Mouse (Mus musculus): ENCODE measurements around the gene Ccr10.
A peak's percentile ranks its signal among the peaks of the same experiment; 100 is the strongest.

Ccr10 gene

DNA sequence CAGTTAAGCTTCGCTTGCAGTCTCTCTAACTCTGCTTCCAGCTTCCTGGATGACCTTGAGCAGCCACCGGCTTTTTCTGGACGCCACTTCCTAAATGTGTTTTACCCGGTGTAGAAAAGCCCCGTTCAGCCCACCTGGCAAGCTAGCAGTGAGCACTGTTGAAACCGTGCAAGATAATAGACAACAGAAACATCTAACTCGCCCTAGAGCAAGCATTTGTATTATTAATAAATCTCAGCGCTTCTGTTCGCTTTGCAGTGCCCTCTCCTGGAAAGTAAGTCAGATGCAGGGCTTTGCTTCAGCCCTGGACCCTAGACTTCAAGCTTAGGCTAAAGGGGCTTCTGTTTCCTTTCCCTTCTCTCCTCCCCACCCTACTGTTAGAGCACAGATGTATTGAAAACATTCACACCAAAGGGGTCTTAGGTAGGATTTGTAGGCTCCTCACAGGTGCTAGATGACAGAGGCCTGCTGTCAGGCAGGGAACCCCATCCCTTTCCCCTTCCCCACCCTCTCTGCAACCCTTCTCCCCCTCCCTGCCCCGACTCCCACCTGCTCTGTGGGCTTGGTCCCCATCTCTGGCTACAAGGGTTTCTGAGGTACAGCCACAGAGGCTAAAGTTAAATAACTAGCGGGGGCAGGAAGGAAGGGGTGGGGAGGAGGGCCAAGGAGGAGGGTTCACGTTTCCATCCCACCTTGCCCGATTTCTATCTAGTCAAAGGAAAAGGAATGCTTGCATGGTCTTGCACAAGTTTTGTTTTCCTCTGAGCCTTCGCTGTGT, at the start of gene Ccr10:
Ccr10 (minus strand) TSS at position 593 of the 778 bp plus-strand sequence.
- no peak for DNase-seq (ENCODE audit: low spot score)

DNA sequence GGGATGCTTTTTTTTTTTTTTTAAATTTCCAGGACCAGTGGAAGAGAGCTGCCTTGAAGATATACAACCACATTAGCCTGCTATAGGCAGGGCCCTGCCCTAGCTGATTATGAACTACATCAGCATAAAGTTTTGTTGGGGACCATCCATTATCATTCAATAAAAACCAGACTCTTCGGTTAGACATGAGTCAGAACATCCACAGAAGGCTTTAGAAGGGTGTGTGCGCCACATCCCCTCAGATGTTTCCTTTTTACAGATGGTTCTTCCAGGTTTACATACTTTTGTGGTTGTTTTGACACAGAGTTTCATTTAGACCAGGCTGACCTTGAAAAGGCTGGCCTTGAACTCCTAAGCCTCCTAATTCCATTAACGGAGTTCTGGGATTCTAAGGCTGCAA, 49.1 kb upstream of the Ccr10 start:
- DNase-seq (ENCODE audit: low spot score): no peak

DNA sequence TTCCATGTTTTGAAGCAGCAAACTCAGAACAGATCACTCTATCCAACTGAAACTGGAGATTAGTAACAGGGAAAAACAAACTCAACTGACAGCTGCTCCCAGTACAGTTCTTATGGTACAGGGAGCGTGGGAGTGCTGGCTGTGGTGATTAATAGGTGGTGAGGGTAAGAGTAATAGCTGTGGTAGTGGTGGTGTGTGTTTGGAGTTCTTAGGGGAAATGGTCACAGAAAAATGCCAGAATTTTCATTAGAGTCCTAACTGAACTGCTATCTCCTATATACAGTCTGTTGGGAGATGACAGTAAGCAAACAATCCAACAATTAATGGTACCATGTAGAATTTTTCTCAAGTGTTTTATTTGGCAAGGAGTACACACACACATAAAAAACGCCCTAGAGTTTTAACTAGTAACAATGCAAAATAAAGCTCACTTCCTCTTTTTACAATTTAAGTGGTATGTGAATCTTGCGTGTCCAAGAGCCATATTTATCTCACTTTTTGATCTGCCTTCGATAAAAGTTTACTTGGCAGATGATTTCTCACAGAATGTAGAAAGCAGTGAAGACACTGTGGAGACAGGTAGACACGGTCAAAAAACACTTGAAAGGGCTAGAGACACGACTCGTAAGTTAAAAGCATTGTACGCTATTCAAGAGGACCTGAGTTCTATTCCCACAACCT, 46.2 kb upstream of the Ccr10 start:
- no peak for DNase-seq (ENCODE audit: low spot score)

GRCm38 (mm10) chr11:101220853-101221252, 45.6 kb upstream of the Ccr10 start:
- no peak for DNase-seq (ENCODE audit: low spot score)

- no peak for DNase-seq (ENCODE audit: low spot score)
These were observed 43.3 kb upstream of the Ccr10 start for GRCm38 (mm10) chr11:101218436-101219055.

GRCm38 (mm10) chr11:101216936-101217335, 41.7 kb upstream of the Ccr10 start:
- no peak for DNase-seq (ENCODE audit: low spot score)

- peak; percentile 56 for DNase-seq (ENCODE audit: low spot score)
These were observed 36.7 kb upstream of the Ccr10 start for GRCm38 (mm10) chr11:101211970-101212369.

GRCm38 (mm10) chr11:101200986-101201385, 25.7 kb upstream of the Ccr10 start:
- no peak for DNase-seq (ENCODE audit: low spot score)

DNA sequence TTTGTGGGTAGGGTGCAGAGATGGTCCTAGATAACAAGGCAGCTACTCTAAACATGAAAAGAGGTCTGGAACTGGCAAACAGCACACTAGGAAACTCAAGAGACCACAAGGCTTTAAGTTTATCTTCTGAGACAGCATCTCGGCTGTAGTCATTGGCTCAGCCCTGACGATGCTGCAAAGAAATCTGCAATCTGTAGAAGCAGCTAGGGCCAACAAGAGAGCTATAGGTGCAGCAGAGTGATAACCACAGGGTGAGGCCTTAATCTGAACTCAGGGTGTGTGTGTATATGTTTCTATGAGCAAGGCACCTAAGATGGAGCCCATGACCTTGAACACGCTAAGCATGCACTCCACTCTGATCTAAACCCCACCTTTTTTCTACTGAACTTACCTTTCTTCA, 24.3 kb upstream of the Ccr10 start:
- DNase-seq (ENCODE audit: low spot score): no peak

- no peak for DNase-seq (ENCODE audit: low spot score)
These were observed 20.9 kb upstream of the Ccr10 start for GRCm38 (mm10) chr11:101196175-101196574.

DNA sequence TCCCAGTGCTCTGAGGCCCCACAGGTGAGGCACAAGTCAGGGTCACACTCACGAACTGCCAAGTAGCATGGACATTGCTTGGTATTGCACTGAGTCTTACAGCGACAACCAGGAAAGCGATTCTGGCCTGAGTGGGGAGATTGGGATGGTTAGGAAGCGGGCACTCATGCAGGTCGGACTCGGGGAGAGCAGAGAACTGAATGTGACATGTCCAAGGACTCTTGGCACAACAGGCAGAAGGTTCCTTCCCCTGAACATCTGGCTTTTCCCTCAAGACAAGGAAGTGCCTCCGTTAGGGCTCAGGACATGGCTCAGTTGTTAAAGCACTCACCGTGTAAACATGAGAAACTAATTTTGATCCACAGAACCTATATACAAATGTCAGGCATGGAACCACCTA, 20.3 kb upstream of the Ccr10 start:
- DNase-seq (ENCODE audit: low spot score): no peak

GRCm38 (mm10) chr11:101195101-101195500, 19.9 kb upstream of the Ccr10 start:
- DNase-seq (ENCODE audit: low spot score): no peak

- no peak for DNase-seq (ENCODE audit: low spot score)
These were observed 19.4 kb upstream of the Ccr10 start for GRCm38 (mm10) chr11:101194643-101195042.

DNA sequence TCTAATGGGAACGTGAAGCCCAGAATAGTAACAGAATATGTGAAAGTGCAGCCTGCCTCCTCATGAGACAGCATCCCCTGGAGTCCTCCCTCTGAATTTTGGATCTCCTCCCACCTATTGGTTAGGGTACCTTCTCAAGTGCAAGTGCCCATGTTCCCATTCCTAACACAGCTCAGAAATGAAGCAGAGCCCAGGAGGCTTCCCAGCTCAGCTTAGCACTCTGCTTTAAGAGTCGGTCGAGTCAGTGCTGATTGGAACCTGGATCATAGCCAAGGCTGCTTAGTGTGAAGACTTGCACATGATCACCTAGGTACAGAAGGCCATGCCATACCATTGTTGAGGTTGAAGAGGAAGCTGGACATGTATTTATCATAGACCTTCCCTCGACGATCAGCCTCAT, 18.9 kb upstream of the Ccr10 start:
- no peak for DNase-seq (ENCODE audit: low spot score)

GRCm38 (mm10) chr11:101193076-101193475, 17.8 kb upstream of the Ccr10 start:
- DNase-seq (ENCODE audit: low spot score): no peak

DNA sequence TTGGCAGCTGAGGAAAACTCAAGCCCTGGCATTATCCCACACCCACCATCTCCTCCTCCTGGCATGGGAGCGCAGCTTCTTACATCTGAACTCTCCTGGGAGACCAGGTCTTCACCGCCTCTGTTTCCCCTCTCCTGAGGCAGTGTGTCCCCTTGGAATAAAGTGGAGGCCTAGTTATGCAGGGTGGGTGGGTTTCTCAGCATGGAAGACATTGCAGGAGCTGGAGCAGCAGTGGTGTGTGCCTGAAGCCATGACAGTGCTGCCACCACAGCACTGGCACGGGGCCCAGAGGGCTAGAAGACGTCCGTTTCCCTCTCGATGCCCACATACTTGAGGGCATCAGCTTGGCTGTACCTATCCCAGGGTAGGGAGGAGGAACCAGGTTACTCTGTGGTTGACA, 17.4 kb upstream of the Ccr10 start:
- DNase-seq (ENCODE audit: low spot score): no peak

GRCm38 (mm10) chr11:101191919-101192470, 16.8 kb upstream of the Ccr10 start:
- no peak for DNase-seq (ENCODE audit: low spot score)

- no peak for DNase-seq (ENCODE audit: low spot score)
These were observed 16.0 kb upstream of the Ccr10 start for GRCm38 (mm10) chr11:101190913-101191907.

- DNase-seq (ENCODE audit: low spot score): no peak
These were observed 15.1 kb upstream of the Ccr10 start for GRCm38 (mm10) chr11:101190181-101190912.

DNA sequence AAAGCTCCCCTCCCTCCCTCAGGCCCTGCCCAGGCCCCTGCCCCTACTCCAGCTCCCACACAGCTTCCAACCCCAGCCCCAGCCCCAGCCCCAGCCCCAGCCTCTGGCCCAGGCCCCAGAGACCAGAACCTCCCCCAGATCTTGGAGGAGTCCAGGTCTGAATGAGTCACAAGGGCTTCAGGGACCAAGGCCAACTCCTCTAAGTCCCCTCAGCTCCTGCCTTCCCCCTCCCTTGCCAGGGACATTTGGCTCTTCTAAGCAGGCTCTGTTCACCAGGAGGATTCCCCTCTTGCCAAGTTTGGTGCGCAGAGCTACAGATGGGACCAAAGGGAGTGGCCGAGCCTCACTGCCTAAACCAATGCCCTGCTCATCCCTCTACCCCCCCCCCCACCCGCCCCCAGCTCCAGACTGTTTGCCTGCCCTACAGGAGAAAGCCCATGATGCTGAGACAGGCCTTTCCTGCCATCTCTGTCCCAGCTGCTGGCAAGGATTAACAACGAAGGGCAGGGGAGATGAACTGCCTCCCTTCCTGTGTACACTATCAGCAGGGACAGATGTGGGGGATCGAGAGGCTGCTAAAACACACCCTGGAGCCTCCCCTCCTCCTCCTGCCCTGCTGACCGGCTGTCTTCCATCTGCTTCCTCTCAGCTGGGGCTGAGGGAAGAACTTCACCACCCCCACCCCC, 14.4 kb upstream of the Ccr10 start:
- peak; percentile 79 for DNase-seq (ENCODE audit: low spot score)
